Mouse (Mus musculus) heart, embryonic 16.5 days (tissue): ENCODE results near the gene Bub1b. TPM values are rescaled to one million over a fixed set of nuclear protein-coding genes. Genes with fewer than 3 reads are reported as not detected.
A peak's percentile ranks its signal among the peaks of the same experiment; 100 is the strongest.

Experiments used
- ATAC-seq: fragments of 200-750 bp; cut with Nextera tagmentation; replicated peaks from 2 replicates; pipeline ENCODE4 v1.8.0; 2017; ENCODE audit warnings: moderate number of reproducible peaks; ENCODE audit not compliant: insufficient read depth, low FRiP score; ENCODE audit errors: extremely low read depth
- H3K27ac ChIP-seq: fragments of 300-500 bp; sonication (generic); 2 replicates; pipeline ENCODE4 v1.5.1; 2014; ENCODE audit warnings: mild to moderate bottlenecking, low read length, control low read depth, moderate library complexity
- H3K27me3 ChIP-seq: fragments of 300-500 bp; sonication (generic); 2 replicates; pipeline ENCODE4 v1.6.1; 2014; ENCODE audit warnings: low read length, mixed read lengths; ENCODE audit not compliant: control insufficient read depth, insufficient read depth
- H3K36me3 ChIP-seq: fragments of 300-500 bp; sonication (generic); 2 replicates; pipeline ENCODE4 v1.6.1; 2014; ENCODE audit not compliant: control insufficient read depth, insufficient read depth
- H3K4me1 ChIP-seq: fragments of 300-500 bp; sonication (generic); 2 replicates; pipeline ENCODE4 v1.6.1; 2014; ENCODE audit warnings: low read length, mixed read lengths; ENCODE audit not compliant: control insufficient read depth, insufficient read depth
- H3K4me2 ChIP-seq: fragments of 300-500 bp; sonication (generic); 2 replicates; pipeline ENCODE4 v1.6.1; 2014; ENCODE audit warnings: low read depth, mild to moderate bottlenecking, control low read depth, low read length
- H3K4me3 ChIP-seq: fragments of 300-500 bp; sonication (generic); 2 replicates; pipeline ENCODE4 v1.5.1; 2014; ENCODE audit warnings: mild to moderate bottlenecking, control low read depth, low read length
- H3K9ac ChIP-seq: fragments of 300-500 bp; sonication (generic); 2 replicates; pipeline ENCODE4 v1.6.1; 2014; ENCODE audit warnings: low read length, control low read depth
- H3K9me3 ChIP-seq: fragments of 300-500 bp; sonication (generic); replicated peaks from 2 replicates; pipeline ENCODE4 v1.6.1; 2016; ENCODE audit warnings: low read length; ENCODE audit not compliant: control insufficient read depth
- whole genome bisulfite sequencing: fragments of 180-500 bp; shearing (Covaris S2); extraction: QIAGEN DNeasy Blood & Tissue Kit; methylation state at CpG from one replicate; pipeline ENCODE4 v1.1.7; 2014; 5-methylcytosine and 5-hydroxymethylcytosine counted together
- polyA plus RNA-seq: library from polyadenylated mRNA; unstranded; fragments of >200 nt; fragmentation: Nextera tagmentation; extraction: Ambion mirVana; gene quantifications from 2 replicates; pipeline ENCODE4 v1.2.1, GENCODE M21; 2015

Gene Bub1b
- polyA plus RNA-seq, 1 experiment from 2014 or later = 78.4 TPM

GRCm38 (mm10) chr2:118680926-118681325 lies 82.9 kb downstream of the Bub1b start:
- 89% methylated on average over 6 of the region's 6 CpGs for WGBS
- H3K9me3 ChIP-seq = no peaks in the 10 kb centered on the region
- no peaks in the 10 kb centered on the region for H3K36me3 ChIP-seq
- H3K4me2 ChIP-seq = no peak overlapping the region
- no peak overlapping the region for H3K4me3 ChIP-seq
- peaks cover 22% of the 10 kb centered on the region for H3K4me1 ChIP-seq
- no peak overlapping the region for H3K27ac ChIP-seq
- H3K27me3 ChIP-seq = peaks cover 22% of the 10 kb centered on the region
- no peak for ATAC-seq
- no peak overlapping the region for H3K9ac ChIP-seq

DNA sequence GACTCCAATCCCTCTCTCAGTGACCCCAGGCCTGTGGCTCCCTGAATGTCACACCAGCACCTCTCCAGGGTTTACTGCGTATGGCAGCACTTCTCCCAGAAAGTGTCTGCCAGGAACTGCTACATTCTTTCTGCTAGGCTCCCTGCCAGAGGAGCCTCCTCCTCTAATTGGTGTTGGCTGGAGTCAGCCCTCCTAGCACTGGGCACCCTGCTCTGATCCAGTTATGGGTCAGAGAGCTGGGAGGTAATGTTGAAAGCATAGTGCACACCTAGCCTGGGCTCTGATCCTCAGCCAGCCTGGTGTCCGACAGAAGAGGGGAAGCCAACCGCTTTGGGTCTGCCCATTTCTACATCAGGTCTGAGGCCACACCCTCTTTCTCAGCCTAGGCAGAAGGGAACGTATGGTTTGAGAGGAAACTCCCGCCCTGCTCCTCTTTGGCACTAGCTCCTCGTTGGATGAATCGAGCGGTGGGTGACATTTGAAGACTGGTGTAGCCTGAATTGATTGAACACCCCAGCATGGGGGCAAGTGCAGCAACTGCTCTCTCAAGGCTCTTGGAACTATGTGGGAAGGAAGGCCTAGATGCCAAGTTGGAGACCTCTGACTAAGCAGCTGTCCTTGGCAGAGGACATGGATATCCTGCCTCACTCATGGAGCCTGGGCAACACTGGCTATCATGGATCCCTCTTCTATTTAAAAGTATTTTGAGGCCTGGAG lies 84.7 kb downstream of the Bub1b start:
- Histone ChIP-seq H3K36me3 (no peaks in the 10 kb centered on the region), H3K4me3 (no peak overlapping the region), H3K9ac (no peak overlapping the region), H3K4me2 (no peak overlapping the region), H3K27me3 (peaks cover 12% of the 10 kb centered on the region), H3K9me3 (no peaks in the 10 kb centered on the region), H3K4me1 (peaks cover 22% of the 10 kb centered on the region), H3K27ac (peak overlapping the region; percentile 62)
- ATAC-seq = peak; percentile 71
- WGBS = 34% methylated on average over 8 of the region's 8 CpGs

DNA sequence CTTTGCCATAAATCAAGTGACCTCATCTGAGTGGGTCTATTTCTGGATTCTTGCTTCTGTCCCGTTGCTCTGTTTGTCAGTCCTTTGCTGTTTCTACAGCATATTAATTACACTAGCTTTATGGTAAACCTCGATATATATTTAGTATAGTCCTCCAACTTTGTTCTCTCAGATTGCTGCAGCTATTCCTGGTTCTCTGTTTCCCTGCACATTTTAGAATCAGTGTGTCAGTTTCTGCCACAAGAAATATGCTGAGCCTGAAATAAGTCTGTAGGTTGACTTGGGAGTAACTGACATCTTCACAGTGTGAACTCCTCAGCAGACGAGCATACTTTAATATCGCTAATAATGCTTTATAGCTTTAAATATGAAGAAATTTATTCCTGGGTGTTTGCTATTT lies 87.1 kb downstream of the Bub1b start:
- WGBS = 69% methylated on average over 4 of the region's 4 CpGs
- H3K4me1 ChIP-seq = peaks cover 19% of the 10 kb centered on the region

DNA sequence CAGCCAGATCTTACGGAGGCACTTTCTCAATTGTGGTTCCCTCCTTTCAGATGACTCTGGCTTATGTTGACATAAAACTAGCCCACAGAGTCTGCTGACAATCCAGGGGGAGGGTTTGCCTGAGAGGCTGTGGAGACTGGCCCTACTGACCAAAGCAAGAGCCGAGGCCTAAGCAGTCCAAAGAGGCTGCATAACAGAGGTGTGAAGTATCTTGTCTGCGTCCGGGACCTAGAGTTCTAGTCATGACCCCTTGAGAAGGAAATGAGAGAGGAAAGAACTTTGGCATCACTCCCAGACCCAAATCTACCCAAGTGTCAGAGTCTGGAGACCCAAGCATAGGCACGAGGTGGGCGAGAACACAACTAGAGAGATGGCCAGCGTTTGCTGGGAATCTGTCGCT lies 88.7 kb downstream of the Bub1b start:
- Histone ChIP-seq H3K9me3 (no peaks in the 10 kb centered on the region), H3K4me2 (no peak overlapping the region), H3K4me1 (peaks cover 19% of the 10 kb centered on the region), H3K36me3 (no peaks in the 10 kb centered on the region), H3K9ac (no peak overlapping the region), H3K27ac (no peak overlapping the region), H3K27me3 (no peaks in the 10 kb centered on the region; the same call in 1 of the 2 replicates), H3K4me3 (no peak overlapping the region)
- no peak for ATAC-seq
- WGBS = 38% methylated on average over 8 of the region's 8 CpGs

More for the DNA sequence above, 87.1 kb downstream of the Bub1b start:
- ATAC-seq = no peak
- H3K9me3 ChIP-seq = no peaks in the 10 kb centered on the region
- no peak overlapping the region for H3K27ac ChIP-seq
- no peak overlapping the region for H3K4me2 ChIP-seq
- H3K9ac ChIP-seq = no peak overlapping the region
- H3K36me3 ChIP-seq = no peaks in the 10 kb centered on the region
- no peaks in the 10 kb centered on the region; the same call in 1 of the 2 replicates for H3K27me3 ChIP-seq
- H3K4me3 ChIP-seq = no peak overlapping the region

DNA sequence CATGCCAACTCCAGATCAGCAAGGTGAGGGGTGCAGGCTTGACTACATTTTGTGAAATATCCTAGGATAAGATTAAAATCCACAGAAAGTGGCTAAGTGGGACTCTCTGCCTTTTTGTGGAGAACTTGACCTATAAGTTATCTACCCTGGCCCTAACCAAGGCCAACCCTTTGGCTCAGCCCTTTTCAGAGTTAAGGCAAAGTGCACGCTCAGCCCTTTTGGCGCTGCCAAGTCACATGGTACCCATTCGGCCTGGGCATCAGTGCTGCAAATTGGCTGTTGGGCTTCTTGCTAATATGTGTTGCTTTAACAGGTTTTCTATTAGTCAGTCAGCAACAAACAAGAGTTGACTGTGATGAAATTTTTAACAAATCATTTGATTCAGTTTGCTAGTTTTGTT lies 89.8 kb downstream of the Bub1b start:
- peaks cover 12% of the 10 kb centered on the region for H3K4me1 ChIP-seq
- no peaks in the 10 kb centered on the region; the same call in 1 of the 2 replicates for H3K27me3 ChIP-seq
- no peak overlapping the region for H3K9ac ChIP-seq
- WGBS = 88% methylated on average over 3 of the region's 3 CpGs
- H3K36me3 ChIP-seq = no peaks in the 10 kb centered on the region
- H3K9me3 ChIP-seq = no peaks in the 10 kb centered on the region
- no peak overlapping the region for H3K4me2 ChIP-seq
- H3K27ac ChIP-seq = no peak overlapping the region
- H3K4me3 ChIP-seq = no peak overlapping the region
- no peak for ATAC-seq

DNA sequence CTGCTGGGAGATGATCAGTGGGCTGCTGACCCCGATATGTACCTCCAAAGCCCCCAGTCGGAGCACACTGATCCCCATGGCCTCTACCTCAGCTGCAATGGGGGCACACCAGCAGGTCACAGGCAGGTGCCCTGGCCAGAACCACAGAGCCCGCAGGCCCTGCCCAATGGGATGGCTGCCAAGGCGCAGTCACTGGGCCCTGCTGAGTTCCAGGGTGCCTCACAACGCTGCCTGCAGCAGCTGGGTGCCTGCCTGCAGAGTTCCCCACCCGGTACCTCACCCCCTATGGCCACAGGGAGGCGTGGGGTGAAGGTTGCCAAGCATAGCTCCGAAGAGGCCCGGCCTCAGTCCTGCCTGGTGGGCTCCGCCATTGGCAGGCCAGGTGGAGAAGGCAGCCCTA lies 91.9 kb downstream of the Bub1b start:
- peaks cover 7% of the 10 kb centered on the region for H3K4me1 ChIP-seq
- H3K9me3 ChIP-seq = no peaks in the 10 kb centered on the region
- H3K36me3 ChIP-seq = no peaks in the 10 kb centered on the region
- H3K27me3 ChIP-seq = no peaks in the 10 kb centered on the region; the same call in 1 of the 2 replicates
- 71% methylated on average over 10 of the region's 10 CpGs for WGBS
- H3K9ac ChIP-seq = no peak overlapping the region
- no peak overlapping the region for H3K27ac ChIP-seq
- H3K4me3 ChIP-seq = no peak overlapping the region
- ATAC-seq = no peak
- no peak overlapping the region for H3K4me2 ChIP-seq

Other genes with a start within 250 kb of the Bub1b start
- 0.53 and 0.54 TPM in 2 replicates for gene Gpr176, start 224.8 kb upstream of the Bub1b start, polyA plus RNA-seq
- 6.1 and 6.5 TPM in 2 replicates for gene Eif2ak4, start 209.6 kb upstream of the Bub1b start, polyA plus RNA-seq
- 197 and 220 TPM in 2 replicates for gene Srp14, start 118.5 kb upstream of the Bub1b start, polyA plus RNA-seq
- gene Bmf, start 48.5 kb upstream of the Bub1b start, polyA plus RNA-seq = 1.4 and 1.8 TPM in 2 replicates
- gene Pak6, start 65.1 kb downstream of the Bub1b start, polyA plus RNA-seq = 9.8 and 11.1 TPM in 2 replicates
- gene Ankrd63, start 105.8 kb downstream of the Bub1b start, polyA plus RNA-seq = 2.8 and 3.1 TPM in 2 replicates
- 3.2 and 3.4 TPM in 2 replicates for gene Plcb2, start 130.2 kb downstream of the Bub1b start, polyA plus RNA-seq
- 45.2 and 47.3 TPM in 2 replicates for gene Inafm2, start 147.5 kb downstream of the Bub1b start, polyA plus RNA-seq
- gene Ccdc9b, start 164.4 kb downstream of the Bub1b start, polyA plus RNA-seq = 2.0 and 3.2 TPM in 2 replicates
- 1.2 TPM in 1 of 2 replicates, not detected in the other for gene Phgr1, start 174.6 kb downstream of the Bub1b start, polyA plus RNA-seq
- 0.10 and 0.24 TPM in 2 replicates for gene Disp2, start 181.5 kb downstream of the Bub1b start, polyA plus RNA-seq
- 90.7 and 94.0 TPM in 2 replicates for gene Knstrn, start 215.8 kb downstream of the Bub1b start, polyA plus RNA-seq